Mouse (Mus musculus) neutrophil, adult 65 days (primary cell): ENCODE results near the gene Emc8. TPM values are rescaled to one million over a fixed set of nuclear protein-coding genes. Genes with fewer than 3 reads are reported as not detected.

Experiments
- total RNA-seq: library from RNA; stranded (reverse); gene quantifications from 2 replicates; pipeline ENCODE4 v1.2.4, GENCODE M21; 2023

The Emc8 gene
- 18.8 and 29.8 TPM in 2 replicates for total RNA-seq

DNA sequence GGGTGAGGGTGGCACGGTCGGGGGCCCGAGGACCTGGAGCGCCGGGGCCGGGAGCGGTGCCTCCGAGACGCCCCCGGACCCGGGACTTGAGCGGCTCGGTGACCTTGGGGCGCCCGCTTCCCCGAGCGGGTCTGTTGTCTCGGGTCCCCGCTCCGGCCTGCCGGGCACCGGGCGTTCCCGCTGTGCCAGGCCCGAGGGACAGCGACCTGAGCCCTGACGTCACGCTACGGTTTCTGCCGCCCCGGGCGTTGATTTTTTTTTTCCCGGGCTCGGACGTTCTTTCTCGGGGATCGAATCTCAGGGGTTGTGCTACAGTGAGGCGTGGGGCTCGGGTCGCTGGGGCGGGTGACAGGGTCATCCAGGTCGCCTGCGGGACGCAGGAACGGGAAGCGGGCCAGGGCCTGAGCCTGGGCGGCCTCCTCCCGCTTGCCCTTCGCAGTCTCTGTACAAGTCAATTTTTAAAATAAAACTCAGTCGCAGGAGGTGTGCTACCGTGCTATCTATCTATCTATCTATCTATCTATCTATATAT is at the start of gene Emc8:
TSS of gene Emc8 (minus strand) at position 200 of the 532 bp plus-strand sequence.

DNA sequence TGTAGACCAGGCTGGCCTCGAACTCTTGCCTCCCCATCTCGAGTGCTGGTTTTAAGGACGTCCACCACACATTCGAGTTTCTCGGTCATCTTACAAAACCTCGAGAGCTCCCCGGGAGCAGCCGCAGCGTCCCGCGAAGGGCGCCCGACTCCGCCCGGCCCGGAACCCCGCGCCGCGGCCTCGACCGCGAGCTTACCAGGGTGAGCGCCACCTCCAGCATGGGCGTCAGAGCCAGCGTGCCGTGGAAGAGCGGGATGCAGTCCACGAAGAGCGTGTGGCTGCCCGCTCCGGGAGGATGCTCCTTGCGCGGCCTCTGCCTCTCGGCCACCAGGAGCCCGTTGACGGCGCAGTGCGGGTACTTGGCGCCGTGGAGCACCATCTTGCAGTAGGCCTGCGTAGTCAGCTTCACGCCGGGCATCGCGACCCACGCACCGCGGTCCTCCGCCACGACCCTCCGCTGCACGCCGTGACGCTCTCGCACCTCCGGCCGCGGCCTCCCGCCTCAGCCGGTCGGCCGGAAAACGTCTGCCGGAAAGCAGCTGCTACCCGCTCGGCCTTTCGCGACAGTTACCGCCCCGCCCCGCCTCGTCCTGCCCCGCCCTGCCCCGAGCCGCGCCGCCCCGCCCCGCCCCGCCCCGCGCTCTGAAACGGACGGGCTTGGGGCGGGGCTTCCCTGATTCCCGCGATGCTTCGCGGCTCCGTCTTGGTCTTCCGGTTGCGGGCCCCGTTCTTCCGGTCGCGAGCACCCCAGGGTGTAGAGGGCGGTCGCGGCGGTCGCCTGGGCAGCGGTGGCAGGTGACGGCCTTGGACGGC is 606 bp downstream of the Emc8 start, which contains the start of the genes Gm27021 and Cox4i1:
TSS of gene Gm27021 (minus strand) at position 519 of the 813 bp plus-strand sequence.
TSS of gene Cox4i1 (plus strand) at position 662 of the 813 bp plus-strand sequence.

DNA sequence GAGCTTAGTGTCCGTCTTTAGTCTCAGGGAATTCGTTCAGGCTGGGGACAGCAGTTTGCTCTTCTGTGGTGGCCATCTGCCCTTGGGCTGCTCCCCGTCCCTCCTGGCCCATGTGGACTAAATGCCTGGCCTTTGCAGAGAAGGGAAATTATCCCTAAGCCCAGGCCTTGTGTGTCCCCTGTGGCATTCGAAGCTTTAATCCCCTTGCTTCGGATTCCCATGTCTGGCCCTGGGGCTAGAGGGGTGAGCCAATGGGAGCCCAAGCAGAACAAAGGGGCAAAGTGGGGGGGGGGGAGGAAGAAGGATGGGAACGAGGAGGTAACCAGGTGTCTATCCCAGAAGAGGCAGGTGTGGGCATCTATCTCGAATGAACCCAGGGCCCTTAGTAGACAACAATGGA is 20.8 kb downstream of the Emc8 start, which contains the start of gene 1190005I06Rik:
TSS of gene 1190005I06Rik (minus strand) at position 101 of the 400 bp plus-strand sequence.

Other genes with a start within 250 kb of the Emc8 start
- gene Gins2, start 79.3 kb downstream of the Emc8 start, total RNA-seq = 10.4 and 19.8 TPM in 2 replicates
- not detected in 2 replicates for gene 1190005I06Rik, start 20.9 kb downstream of the Emc8 start, total RNA-seq
- gene Gm27021, start 494 bp downstream of the Emc8 start, total RNA-seq = not detected in 2 replicates
- 356 and 399 TPM in 2 replicates for gene Cox4i1, start 351 bp downstream of the Emc8 start, total RNA-seq
- 65.3 and 75.5 TPM in 2 replicates for gene Irf8, start 67.8 kb upstream of the Emc8 start, total RNA-seq